Mouse (Mus musculus) ES-E14 (cell line): ENCODE measurements at regions not wholly inside any gene's neighbourhood (a gene's known extent, or its start where the extent isn't known, plus 50 kb on each side); places are given as distances from the start of the nearest gene placed in this dataset.

ENCODE experiments used
- DNase-seq: peaks from one replicate; pipeline ENCODE4 v3.0.0-alpha.2; 2013; ENCODE audit warnings: low read depth, low spot score
- H3K27ac ChIP-seq: 2 replicates; pipeline ENCODE4 v1.5.1; 2012; ENCODE audit warnings: low read depth, mild to moderate bottlenecking, low read length, moderate library complexity, mixed read lengths; ENCODE audit not compliant: poor library complexity, insufficient read depth, severe bottlenecking
- H3K36me3 ChIP-seq: 2 replicates; pipeline ENCODE4 v1.6.1; 2012; ENCODE audit warnings: mild to moderate bottlenecking, low read length, moderate library complexity, mixed read lengths; ENCODE audit not compliant: control insufficient read depth, poor library complexity, insufficient read depth, severe bottlenecking
- H3K4me1 ChIP-seq, 2 experiments: fragments of 150-350 bp in 1 of 2; sonication (generic) in 1 of 2; 2 replicates each; pipeline ENCODE4 v1.6.1; 2012; ENCODE audit warnings: low read length in 2 of 2, mild to moderate bottlenecking in 1 of 2, mixed read lengths in 1 of 2; ENCODE audit not compliant: control insufficient read depth in 2 of 2, insufficient read depth in 2 of 2, poor library complexity in 1 of 2
- H3K4me3 ChIP-seq, 2 experiments: fragments of 150-350 bp in 1 of 2; sonication (generic) in 1 of 2; 2 replicates each; pipeline ENCODE4 v1.5.1; 2012; ENCODE audit warnings: low read length in 2 of 2, low read depth in 1 of 2, mild to moderate bottlenecking in 1 of 2, mixed read lengths in 1 of 2; ENCODE audit not compliant: insufficient read depth in 1 of 2, poor library complexity in 1 of 2, severe bottlenecking in 1 of 2
- H3K9ac ChIP-seq: 2 replicates; pipeline ENCODE4 v1.6.1; 2012; ENCODE audit warnings: low read depth, mild to moderate bottlenecking, low read length, mixed read lengths; ENCODE audit not compliant: poor library complexity, insufficient read depth, severe bottlenecking
- H3K9me3 ChIP-seq: fragments of 150-350 bp; sonication (generic); 2 replicates; pipeline ENCODE4 v1.6.1; 2012; ENCODE audit warnings: low read depth, mild to moderate bottlenecking, low read length; ENCODE audit not compliant: control insufficient read depth, insufficient read depth
- CHD2 ChIP-seq: IDR thresholded peaks from 2 replicates; pipeline ENCODE4 v1.6.1; 2014; ENCODE audit warnings: mild to moderate bottlenecking, low read depth, low read length, inconsistent platforms
- HCFC1 ChIP-seq: IDR thresholded peaks from 2 replicates; pipeline ENCODE4 v1.6.1; 2012; ENCODE audit warnings: low read length, inconsistent platforms, borderline replicate concordance; ENCODE audit not compliant: insufficient read depth
- MAFK ChIP-seq: IDR thresholded peaks from 2 replicates; pipeline ENCODE4 v1.6.1; 2014; ENCODE audit warnings: mild to moderate bottlenecking, low read depth, low read length, inconsistent platforms; ENCODE audit not compliant: insufficient read depth
- ZC3H11A ChIP-seq: IDR thresholded peaks from 2 replicates; pipeline ENCODE4 v1.6.1; 2012; ENCODE audit warnings: low read depth, mild to moderate bottlenecking, inconsistent platforms, low read length, borderline replicate concordance
- ZNF384 ChIP-seq: IDR thresholded peaks from 2 replicates; pipeline ENCODE4 v1.6.1; 2012; ENCODE audit warnings: low read depth, low read length, inconsistent platforms
- in situ Hi-C, 2 experiments: fragments of 600-800 bp; cut with MboI; formaldehyde crosslinking; loops; one replicate each; pipeline ENCODE4 v1.15.1; 2025; ENCODE audit warnings: low sequenced_read_pairs in 2 of 2, inconsistent platforms in 1 of 2; ENCODE audit not compliant: unreplicated experiment in 2 of 2

GRCm38 (mm10) chr13:116619105-116619504 lies 309.6 kb upstream of the Isl1 start:
- Histone ChIP-seq H3K36me3 (no peaks in the 10 kb centered on the region), H3K9ac (no peak overlapping the region), H3K4me1 (no peaks in the 10 kb centered on the region), H3K4me3 (no peak overlapping the region), H3K27ac (no peak overlapping the region), H3K9me3 (no peaks in the 10 kb centered on the region)
- in situ Hi-C loops: no loop called here
- DNase-seq: no peak
- no peak for TF ChIP-seq ZNF384
- TF ChIP-seq MAFK: no peak
- no peak for TF ChIP-seq CHD2
- TF ChIP-seq HCFC1: no peak

GRCm38 (mm10) chr13:116596346-116596745 lies 286.9 kb upstream of the Isl1 start:
- DNase-seq: no peak
- no peak overlapping the region for H3K4me3 ChIP-seq
- H3K27ac ChIP-seq: no peak overlapping the region
- in situ Hi-C loops: no loop called here
- no peaks in the 10 kb centered on the region for H3K9me3 ChIP-seq
- H3K9ac ChIP-seq: no peak overlapping the region
- H3K36me3 ChIP-seq: no peaks in the 10 kb centered on the region
- no peak for TF ChIP-seq ZNF384
- TF ChIP-seq MAFK: no peak
- no peak for TF ChIP-seq HCFC1
- TF ChIP-seq ZC3H11A: no peak
- no peak for TF ChIP-seq CHD2
- H3K4me1 ChIP-seq: no peaks in the 10 kb centered on the region

GRCm38 (mm10) chr13:116595512-116595911 lies 286.0 kb upstream of the Isl1 start:
- Histone ChIP-seq H3K27ac (no peak overlapping the region), H3K4me3 (no peak overlapping the region), H3K9me3 (no peaks in the 10 kb centered on the region), H3K4me1 (no peaks in the 10 kb centered on the region), H3K36me3 (no peaks in the 10 kb centered on the region), H3K9ac (no peak overlapping the region)
- TF ChIP-seq CHD2: no peak
- no peak for TF ChIP-seq ZC3H11A
- TF ChIP-seq ZNF384: no peak
- no peak for TF ChIP-seq MAFK
- TF ChIP-seq HCFC1: no peak
- no peak for DNase-seq
- in situ Hi-C loops: no loop called here

- no peaks in the 10 kb centered on the region for H3K36me3 ChIP-seq
- in situ Hi-C loops: no loop called here
- H3K27ac ChIP-seq: no peak overlapping the region
- DNase-seq: no peak
- H3K4me3 ChIP-seq: no peak overlapping the region
- no peak overlapping the region for H3K9ac ChIP-seq
- no peaks in the 10 kb centered on the region for H3K4me1 ChIP-seq
- TF ChIP-seq HCFC1: no peak
- TF ChIP-seq CHD2: no peak
- TF ChIP-seq ZC3H11A: no peak
- TF ChIP-seq ZNF384: no peak
- TF ChIP-seq MAFK: no peak
- H3K9me3 ChIP-seq: no peaks in the 10 kb centered on the region
These were observed 266.5 kb upstream of the Isl1 start for GRCm38 (mm10) chr13:116575958-116576335.

- TF ChIP-seq ZC3H11A (no peak), CHD2 (no peak), ZNF384 (no peak), MAFK (no peak), HCFC1 (no peak)
- no peaks in the 10 kb centered on the region for H3K4me1 ChIP-seq
- no peak for DNase-seq
- no peaks in the 10 kb centered on the region for H3K9me3 ChIP-seq
- no peak overlapping the region for H3K9ac ChIP-seq
- H3K4me3 ChIP-seq: no peak overlapping the region
- H3K36me3 ChIP-seq: no peaks in the 10 kb centered on the region
- H3K27ac ChIP-seq: no peak overlapping the region
- in situ Hi-C loops: no loop called here
These were observed 265.9 kb upstream of the Isl1 start for GRCm38 (mm10) chr13:116575274-116575957.
